Mouse (Mus musculus) embryonic facial prominence, embryonic 12.5 days (tissue): Measurements from ENCODE around the gene Kcng1. TPM values are rescaled to one million over a fixed set of nuclear protein-coding genes. Genes with fewer than 3 reads are reported as not detected.

Source experiments
- ATAC-seq: fragments of 200-750 bp; cut with Nextera tagmentation; 2 replicates; pipeline ENCODE4 v1.8.0; 2017; ENCODE audit not compliant: insufficient number of reproducible peaks, insufficient read depth, low FRiP score, low TSS enrichment
- H3K27ac ChIP-seq: fragments of 300-500 bp; sonication (generic); 2 replicates; pipeline ENCODE4 v1.5.1; 2016; ENCODE audit warnings: mild to moderate bottlenecking
- H3K27me3 ChIP-seq: fragments of 300-500 bp; sonication (generic); 2 replicates; pipeline ENCODE4 v1.6.1; 2016; ENCODE audit warnings: mild to moderate bottlenecking, moderate library complexity
- H3K36me3 ChIP-seq: fragments of 300-500 bp; sonication (generic); 2 replicates; pipeline ENCODE4 v1.6.1; 2016; ENCODE audit warnings: mild to moderate bottlenecking
- H3K4me1 ChIP-seq: fragments of 300-500 bp; sonication (generic); 2 replicates; pipeline ENCODE4 v1.6.1; 2016
- H3K4me2 ChIP-seq: fragments of 300-500 bp; sonication (generic); replicated peaks from 2 replicates; pipeline ENCODE4 v1.6.1; 2016; ENCODE audit warnings: mild to moderate bottlenecking, moderate library complexity
- H3K4me3 ChIP-seq: fragments of 300-500 bp; sonication (generic); 2 replicates; pipeline ENCODE4 v1.5.1; 2016; ENCODE audit warnings: mild to moderate bottlenecking
- H3K9ac ChIP-seq: fragments of 300-500 bp; sonication (generic); 2 replicates; pipeline ENCODE4 v1.6.1; 2016; ENCODE audit warnings: mild to moderate bottlenecking, moderate library complexity
- H3K9me3 ChIP-seq: fragments of 300-500 bp; sonication (generic); 2 replicates; pipeline ENCODE4 v1.6.1; 2016; ENCODE audit warnings: mild to moderate bottlenecking, moderate library complexity
- WGBS: fragments of 180-500 bp; shearing (Covaris S2); methylation state at CpG from one replicate; pipeline ENCODE4 v1.1.7; 2016; 5-methylcytosine and 5-hydroxymethylcytosine counted together
- polyA plus RNA-seq: library from polyadenylated mRNA; unstranded; fragments of >200 nt; fragmentation: Nextera tagmentation; extraction: Ambion mirVana; gene quantifications from 2 replicates; pipeline ENCODE4 v1.2.1, GENCODE M21; 2016

Kcng1 gene
- polyA plus RNA-seq, 1 experiment from 2014 or later, result 2.0 TPM

- 86% methylated on average over 8 of the region's 8 CpGs for WGBS
- H3K4me3 ChIP-seq, result no peak overlapping the region
- no peak for ATAC-seq
These were observed 22.5 kb downstream of the Kcng1 start for GRCm38 (mm10) chr2:168259046-168259445.

GRCm38 (mm10) chr2:168257188-168257587 lies 24.3 kb downstream of the Kcng1 start:
- ATAC-seq, result no peak

More at GRCm38 (mm10) chr2:168259046-168259445, 22.5 kb downstream of the Kcng1 start:
- Histone ChIP-seq H3K27ac (no peak overlapping the region), H3K9ac (no peak overlapping the region), H3K4me2 (no peak overlapping the region), H3K27me3 (peaks cover 13% of the 10 kb centered on the region; the same call in 1 of the 2 replicates), H3K36me3 (no peaks in the 10 kb centered on the region; the same call in 1 of the 2 replicates), H3K4me1 (no peaks in the 10 kb centered on the region), H3K9me3 (no peaks in the 10 kb centered on the region)

GRCm38 (mm10) chr2:168256506-168256905 lies 25.0 kb downstream of the Kcng1 start:
- Histone ChIP-seq H3K36me3 (no peaks in the 10 kb centered on the region), H3K4me3 (no peak overlapping the region), H3K27me3 (0 out of 2 replicates have a peak, but pooled peaks cover 4% of the 10 kb centered on the region), H3K9ac (no peak overlapping the region), H3K27ac (no peak overlapping the region), H3K4me1 (no peaks in the 10 kb centered on the region), H3K4me2 (no peak overlapping the region), H3K9me3 (no peaks in the 10 kb centered on the region)
- whole genome bisulfite sequencing, result 79% methylated on average over 3 of the region's 3 CpGs
- ATAC-seq, result no peak

More at GRCm38 (mm10) chr2:168257188-168257587, 24.3 kb downstream of the Kcng1 start:
- 86% methylated on average over 4 of the region's 4 CpGs for WGBS
- Histone ChIP-seq H3K4me2 (no peak overlapping the region), H3K4me1 (no peaks in the 10 kb centered on the region), H3K27me3 (0 out of 2 replicates have a peak, but pooled peaks cover 5% of the 10 kb centered on the region), H3K27ac (no peak overlapping the region), H3K9ac (no peak overlapping the region), H3K9me3 (no peaks in the 10 kb centered on the region), H3K36me3 (no peaks in the 10 kb centered on the region), H3K4me3 (no peak overlapping the region)

- 55% methylated on average over 7 of the region's 7 CpGs for WGBS
These were observed 27.7 kb downstream of the Kcng1 start for GRCm38 (mm10) chr2:168253822-168254221.

GRCm38 (mm10) chr2:168252639-168253292 lies 28.8 kb downstream of the Kcng1 start:
- no peak for ATAC-seq
- no peaks in the 10 kb centered on the region for H3K4me1 ChIP-seq
- H3K36me3 ChIP-seq, result no peaks in the 10 kb centered on the region
- H3K4me2 ChIP-seq, result peak overlapping the region; percentile 14; the same call in 1 of the 2 replicates
- no peaks in the 10 kb centered on the region for H3K9me3 ChIP-seq
- 16% methylated on average over 16 of the region's 16 CpGs for WGBS
- H3K27me3 ChIP-seq, result no peaks in the 10 kb centered on the region
- H3K27ac ChIP-seq, result no peak overlapping the region
- H3K9ac ChIP-seq, result no peak overlapping the region
- 0 out of 2 replicates have a peak overlapping the region, but pooled peaks have one; percentile 7 for H3K4me3 ChIP-seq

More at GRCm38 (mm10) chr2:168253822-168254221, 27.7 kb downstream of the Kcng1 start:
- H3K9me3 ChIP-seq, result no peaks in the 10 kb centered on the region
- H3K4me1 ChIP-seq, result no peaks in the 10 kb centered on the region
- no peak overlapping the region for H3K4me3 ChIP-seq
- H3K4me2 ChIP-seq, result no peak overlapping the region
- H3K27me3 ChIP-seq, result no peaks in the 10 kb centered on the region
- no peak overlapping the region for H3K9ac ChIP-seq
- no peaks in the 10 kb centered on the region for H3K36me3 ChIP-seq
- H3K27ac ChIP-seq, result no peak overlapping the region
- ATAC-seq, result no peak

GRCm38 (mm10) chr2:168250270-168250669 lies 31.3 kb downstream of the Kcng1 start:
- Histone ChIP-seq H3K27me3 (no peaks in the 10 kb centered on the region), H3K4me2 (no peak overlapping the region), H3K9ac (no peak overlapping the region), H3K4me1 (no peaks in the 10 kb centered on the region), H3K4me3 (no peak overlapping the region), H3K27ac (no peak overlapping the region), H3K36me3 (no peaks in the 10 kb centered on the region), H3K9me3 (no peaks in the 10 kb centered on the region)
- no peak for ATAC-seq
- 20% methylated on average over 8 of the region's 8 CpGs for WGBS

GRCm38 (mm10) chr2:168248856-168249245 lies 32.7 kb downstream of the Kcng1 start:
- H3K27me3 ChIP-seq, result no peaks in the 10 kb centered on the region
- no peak overlapping the region for H3K4me3 ChIP-seq
- no peak overlapping the region for H3K27ac ChIP-seq
- H3K4me2 ChIP-seq, result no peak overlapping the region
- H3K9me3 ChIP-seq, result no peaks in the 10 kb centered on the region
- no peak for ATAC-seq
- WGBS, result 10% methylated on average over 2 of the region's 2 CpGs
- H3K9ac ChIP-seq, result no peak overlapping the region
- no peaks in the 10 kb centered on the region for H3K36me3 ChIP-seq
- H3K4me1 ChIP-seq, result no peaks in the 10 kb centered on the region

GRCm38 (mm10) chr2:168248167-168248855 lies 33.2 kb downstream of the Kcng1 start:
- ATAC-seq, result no peak
- Histone ChIP-seq H3K4me1 (no peaks in the 10 kb centered on the region), H3K27me3 (no peaks in the 10 kb centered on the region), H3K4me3 (no peak overlapping the region), H3K27ac (no peak overlapping the region), H3K4me2 (no peak overlapping the region), H3K9me3 (no peaks in the 10 kb centered on the region), H3K36me3 (no peaks in the 10 kb centered on the region), H3K9ac (no peak overlapping the region)
- WGBS, result 76% methylated on average over 8 of the region's 8 CpGs

- H3K4me1 ChIP-seq, result no peaks in the 10 kb centered on the region
- no peak overlapping the region for H3K4me2 ChIP-seq
- no peak overlapping the region for H3K27ac ChIP-seq
- no peak overlapping the region for H3K4me3 ChIP-seq
- H3K27me3 ChIP-seq, result no peaks in the 10 kb centered on the region
- 30% methylated on average over 8 of the region's 8 CpGs for WGBS
- no peak for ATAC-seq
- H3K9me3 ChIP-seq, result no peaks in the 10 kb centered on the region
- H3K9ac ChIP-seq, result no peak overlapping the region
- no peaks in the 10 kb centered on the region for H3K36me3 ChIP-seq
These were observed 36.0 kb downstream of the Kcng1 start for GRCm38 (mm10) chr2:168245571-168245970.

GRCm38 (mm10) chr2:168243278-168243677 lies 38.3 kb downstream of the Kcng1 start:
- H3K27me3 ChIP-seq, result no peaks in the 10 kb centered on the region

GRCm38 (mm10) chr2:168242841-168243240 lies 38.7 kb downstream of the Kcng1 start:
- H3K36me3 ChIP-seq, result no peaks in the 10 kb centered on the region

More at GRCm38 (mm10) chr2:168243278-168243677, 38.3 kb downstream of the Kcng1 start:
- no peak overlapping the region for H3K4me2 ChIP-seq
- no peak overlapping the region for H3K9ac ChIP-seq
- no peak overlapping the region for H3K27ac ChIP-seq
- no peak overlapping the region for H3K4me3 ChIP-seq
- no peaks in the 10 kb centered on the region for H3K4me1 ChIP-seq
- 74% methylated on average over 4 of the region's 4 CpGs for WGBS
- H3K9me3 ChIP-seq, result no peaks in the 10 kb centered on the region
- no peak for ATAC-seq
- no peaks in the 10 kb centered on the region for H3K36me3 ChIP-seq

GRCm38 (mm10) chr2:168238335-168238734 lies 43.2 kb downstream of the Kcng1 start:
- H3K9me3 ChIP-seq, result no peaks in the 10 kb centered on the region
- 83% methylated on average over 4 of the region's 4 CpGs for WGBS
- H3K27me3 ChIP-seq, result no peaks in the 10 kb centered on the region
- no peak overlapping the region for H3K27ac ChIP-seq
- H3K4me1 ChIP-seq, result no peaks in the 10 kb centered on the region
- no peak overlapping the region for H3K4me2 ChIP-seq
- H3K4me3 ChIP-seq, result no peak overlapping the region
- no peak overlapping the region for H3K9ac ChIP-seq
- ATAC-seq, result no peak
- H3K36me3 ChIP-seq, result peaks cover 10% of the 10 kb centered on the region

More at GRCm38 (mm10) chr2:168242841-168243240, 38.7 kb downstream of the Kcng1 start:
- H3K4me1 ChIP-seq, result no peaks in the 10 kb centered on the region
- H3K9ac ChIP-seq, result no peak overlapping the region
- H3K9me3 ChIP-seq, result no peaks in the 10 kb centered on the region
- ATAC-seq, result no peak
- H3K4me3 ChIP-seq, result no peak overlapping the region
- H3K27ac ChIP-seq, result no peak overlapping the region
- no peak overlapping the region for H3K4me2 ChIP-seq
- no peaks in the 10 kb centered on the region for H3K27me3 ChIP-seq
